Mouse (Mus musculus) hindbrain, embryonic 16.5 days (tissue): ENCODE measurements around the gene Igbp1. TPM values are rescaled to one million over a fixed set of nuclear protein-coding genes. Genes with fewer than 3 reads are reported as not detected.

ENCODE experiments used
- polyA plus RNA-seq: library from polyadenylated mRNA; unstranded; fragments of >200 nt; fragmentation: Nextera tagmentation; extraction: Ambion mirVana; gene quantifications from 2 replicates; pipeline ENCODE4 v1.2.1, GENCODE M21; 2015

Igbp1 gene
- polyA plus RNA-seq, 1 experiment from 2014 or later, result 26.5 TPM

Other genes starting within 250 kb of the Igbp1 start
- gene Otud6a, start 65.3 kb upstream of the Igbp1 start, polyA plus RNA-seq, result not detected in 2 replicates
- gene Awat2, start 51.6 kb upstream of the Igbp1 start, polyA plus RNA-seq, result 0.09 and 0.10 TPM in 2 replicates
- gene Dgat2l6, start 30.5 kb downstream of the Igbp1 start, polyA plus RNA-seq, result 0.04 and 0.05 TPM in 2 replicates
- gene Awat1, start 78.0 kb downstream of the Igbp1 start, polyA plus RNA-seq, result not detected in 2 replicates
- gene P2ry4, start 100.6 kb downstream of the Igbp1 start, polyA plus RNA-seq, result not detected in 2 replicates
- gene Arr3, start 111.2 kb downstream of the Igbp1 start, polyA plus RNA-seq, result 0.09 and 0.24 TPM in 2 replicates
- 5.0 and 6.4 TPM in 2 replicates for gene Kif4, start 131.4 kb downstream of the Igbp1 start, polyA plus RNA-seq
- 94.7 and 95.2 TPM in 2 replicates for gene Pdzd11, start 132.3 kb downstream of the Igbp1 start, polyA plus RNA-seq
- gene Gdpd2, start 235.6 kb downstream of the Igbp1 start, polyA plus RNA-seq, result 38.5 and 45.9 TPM in 2 replicates